Mouse (Mus musculus) CH12.LX (cell line): Measurements from ENCODE around the gene Olfr1352.
"Not testable (repeated sequence)": the region's sequence is repeated elsewhere in the genome, so short reads cannot be mapped to it uniquely, and the experiment has no call there.

ENCODE experiments used
- CTCF ChIP-seq, 2 experiments: IDR thresholded peaks in 1 of 2; conservative IDR thresholded peaks in 1 of 2; 2 replicates each; pipeline ENCODE4 v1.5.1; 2011 to 2012; ENCODE audit warnings: low read depth in 2 of 2, low read length in 2 of 2, improper control_type of control experiment in 1 of 2, inconsistent platforms in 1 of 2, mild to moderate bottlenecking in 1 of 2, moderate library complexity in 1 of 2
- E2F4 ChIP-seq: IDR thresholded peaks from 2 replicates; pipeline ENCODE4 v1.6.1; 2011; ENCODE audit warnings: low read depth, low read length, improper control_type of control experiment; ENCODE audit not compliant: insufficient replicate concordance
- HCFC1 ChIP-seq: IDR thresholded peaks from 2 replicates; pipeline ENCODE4 v1.6.1; 2012; ENCODE audit warnings: low read depth, mild to moderate bottlenecking, inconsistent platforms, low read length, improper control_type of control experiment
- MAZ ChIP-seq: IDR thresholded peaks from 2 replicates; pipeline ENCODE4 v1.6.1; 2012; ENCODE audit warnings: low read depth, mild to moderate bottlenecking, inconsistent platforms, low read length, improper control_type of control experiment, moderate library complexity
- NELFE ChIP-seq: IDR thresholded peaks from 2 replicates; pipeline ENCODE4 v1.6.1; 2011; ENCODE audit warnings: low read depth, low read length, improper control_type of control experiment
- NRF1 ChIP-seq: IDR thresholded peaks from 2 replicates; pipeline ENCODE4 v1.6.1; 2014; ENCODE audit warnings: low read depth, mild to moderate bottlenecking, inconsistent platforms, low read length, improper control_type of control experiment, moderate library complexity
- POLR2A ChIP-seq: IDR thresholded peaks from 2 replicates; pipeline ENCODE4 v1.6.1; 2011; ENCODE audit warnings: low read depth, mild to moderate bottlenecking, improper control_type of control experiment, low read length
- ZNF384 ChIP-seq: IDR thresholded peaks from 2 replicates; pipeline ENCODE4 v1.6.1; 2012; ENCODE audit warnings: low read depth, low read length, improper control_type of control experiment, inconsistent platforms

DNA sequence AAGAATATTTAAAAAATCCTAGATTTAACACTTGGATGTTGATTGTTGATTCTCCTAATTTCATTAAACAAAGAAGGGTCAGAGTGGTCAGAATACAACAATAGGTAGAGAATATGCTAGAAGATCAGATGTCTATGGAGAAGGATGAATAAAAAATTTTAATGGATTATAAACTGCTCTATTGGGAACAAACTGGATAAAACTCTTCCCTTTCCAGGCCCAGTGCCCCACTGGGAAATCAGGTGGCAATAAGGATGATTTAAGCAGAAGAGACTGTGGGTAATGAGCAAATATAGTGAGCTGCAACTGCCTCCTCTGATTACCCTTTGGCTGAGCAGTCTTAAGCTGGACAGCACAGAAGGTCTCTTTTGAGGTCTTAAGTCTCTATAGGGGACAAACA, 17.8 kb upstream of the Olfr1352 start, which contains the start of gene Olfr1353:
- TF ChIP-seq CTCF (conservative IDR thresholded peaks at IDR 0.05 in 1 of 2, IDR thresholded peaks at IDR 0.05 in 1 of 2; ENCODE audit: low read depth in 2 of 2, low read length in 2 of 2); HCFC1; MAZ; NELFE; POLR2A; ZNF384; NRF1; E2F4: not testable (repeated sequence)
